Mouse (Mus musculus): ENCODE data around the gene Arhgef7. TPM values are rescaled to one million over a fixed set of nuclear protein-coding genes. Genes with fewer than 3 reads are reported as not detected.

Gene Arhgef7
- 10 to 100 TPM; 42.7 to 53.9 TPM for total RNA-seq (2021)
- long read RNA-seq, experiment 1, full-length matches to known transcripts, result 1 of 8 reads
- long read RNA-seq, experiment 1, partial matches to known transcripts, result 4 of 8 reads
- long read RNA-seq, experiment 1, other reads (novel, unspliced or antisense), result 3 of 8 reads
- long read RNA-seq, experiment 2, partial matches to known transcripts, result 1 of 6 reads
- long read RNA-seq, experiment 2, other reads (novel, unspliced or antisense), result 5 of 6 reads

DNA sequence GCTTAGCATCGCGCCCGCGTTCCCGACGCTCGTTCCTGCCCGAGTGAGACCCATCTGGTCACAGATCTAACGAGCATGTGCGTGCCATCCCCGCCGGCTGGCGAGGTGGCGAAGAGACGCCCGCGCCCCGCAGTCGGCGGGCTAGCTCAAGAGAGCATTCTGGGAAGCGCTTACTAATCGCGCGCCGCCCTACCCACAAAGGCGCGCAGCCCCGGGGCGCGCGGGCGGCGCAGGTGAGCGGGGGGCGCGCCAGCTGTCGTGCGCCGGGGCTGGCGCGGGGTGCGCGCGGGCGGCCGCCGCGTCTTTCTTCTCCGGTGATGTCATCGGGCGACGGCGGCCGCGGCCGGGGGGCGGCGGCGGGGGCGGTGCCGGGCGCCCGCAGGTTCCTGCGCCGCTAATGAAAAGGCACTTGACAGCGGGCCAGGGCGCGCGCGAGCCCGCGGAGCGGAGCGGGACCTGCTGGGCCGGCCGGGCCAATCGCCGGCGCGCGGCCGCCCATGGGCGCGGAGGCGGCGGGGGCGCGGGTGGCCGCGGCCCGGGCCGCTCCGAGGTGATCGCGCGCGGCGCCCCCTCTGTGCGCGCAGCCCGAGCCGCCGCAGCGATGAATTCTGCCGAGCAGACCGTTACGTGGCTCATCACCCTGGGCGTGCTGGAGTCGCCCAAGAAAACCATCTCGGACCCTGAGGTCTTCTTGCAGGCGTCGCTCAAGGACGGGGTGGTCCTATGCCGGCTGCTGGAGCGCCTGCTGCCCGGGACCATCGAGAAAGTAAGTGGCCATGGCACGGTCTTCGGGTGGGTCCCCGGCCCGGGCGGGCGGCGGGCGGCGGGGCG lies at the start of gene Arhgef7:
TSS of gene Arhgef7 (plus strand) at position 71 of the 831 bp plus-strand sequence.
- peak in 1 of 2 experiments; percentile 53 for DNase-seq

DNA sequence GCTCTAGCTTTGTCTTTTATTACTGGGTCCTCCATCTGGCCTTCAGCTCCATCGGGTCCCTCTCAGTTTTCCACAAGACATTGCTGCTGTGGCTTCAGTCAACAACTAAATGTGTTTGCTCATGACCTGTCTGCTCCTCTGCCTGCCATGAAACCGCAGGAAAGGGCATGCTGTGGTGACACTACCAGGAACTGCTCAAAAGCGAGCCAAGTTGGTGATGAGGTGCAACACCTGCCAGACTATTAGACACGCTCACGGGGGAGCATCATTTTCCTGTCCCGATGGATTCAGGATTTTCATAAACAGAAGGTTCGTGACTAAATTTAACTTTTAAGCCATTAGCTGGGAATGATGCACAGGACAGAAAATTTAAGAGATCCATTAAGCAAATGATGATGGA lies 43.0 kb upstream of the Arhgef7 start:
- intact Hi-C loops (cut with DNase I), result no loop called here
- no peak for DNase-seq

More for the DNA sequence above, at the start of gene Arhgef7:
- intact Hi-C loops (cut with DNase I), result no loop called here

DNA sequence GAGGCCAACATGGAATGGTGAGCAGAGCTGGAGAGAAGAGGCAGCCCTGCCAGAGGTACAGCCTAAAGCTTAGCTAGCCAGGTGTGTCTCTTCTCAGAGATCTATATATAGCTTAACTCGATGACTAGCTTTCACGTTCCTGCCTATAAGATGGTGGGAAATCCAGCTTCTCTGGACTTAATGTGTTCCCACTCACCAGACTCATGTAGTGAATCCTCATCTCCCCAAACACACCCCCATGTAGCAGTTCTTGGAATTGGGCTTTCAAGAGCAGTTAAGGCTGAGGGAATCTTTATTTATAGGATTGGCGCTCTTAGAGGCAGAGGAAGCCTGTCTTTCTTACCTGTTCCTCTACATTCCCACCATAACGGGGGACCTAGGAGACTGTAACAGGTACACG lies 40.3 kb upstream of the Arhgef7 start:
- DNase-seq, result no peak
- intact Hi-C loops (cut with DNase I), result no loop called here

DNA sequence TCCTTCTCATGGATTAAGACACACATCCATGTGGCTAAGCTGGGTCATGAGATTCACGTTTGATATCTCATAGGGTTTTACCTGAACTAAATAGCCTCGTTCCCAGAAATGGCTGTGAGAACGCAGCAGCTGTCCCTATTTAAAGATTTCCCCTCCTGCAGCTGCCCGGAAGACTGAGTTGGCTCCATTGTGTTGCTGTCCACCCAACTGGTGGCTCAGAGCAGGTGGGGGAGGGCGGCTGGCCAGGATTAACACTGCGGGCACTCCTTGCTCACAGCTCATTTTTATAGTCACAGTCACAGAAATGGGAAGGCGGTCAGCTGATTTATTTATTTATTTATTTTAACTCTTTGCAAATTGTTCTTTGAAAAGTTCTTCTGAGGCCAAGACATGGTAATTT lies 37.6 kb upstream of the Arhgef7 start:
- intact Hi-C loops (cut with DNase I), result no loop called here
- no peak for DNase-seq

DNA sequence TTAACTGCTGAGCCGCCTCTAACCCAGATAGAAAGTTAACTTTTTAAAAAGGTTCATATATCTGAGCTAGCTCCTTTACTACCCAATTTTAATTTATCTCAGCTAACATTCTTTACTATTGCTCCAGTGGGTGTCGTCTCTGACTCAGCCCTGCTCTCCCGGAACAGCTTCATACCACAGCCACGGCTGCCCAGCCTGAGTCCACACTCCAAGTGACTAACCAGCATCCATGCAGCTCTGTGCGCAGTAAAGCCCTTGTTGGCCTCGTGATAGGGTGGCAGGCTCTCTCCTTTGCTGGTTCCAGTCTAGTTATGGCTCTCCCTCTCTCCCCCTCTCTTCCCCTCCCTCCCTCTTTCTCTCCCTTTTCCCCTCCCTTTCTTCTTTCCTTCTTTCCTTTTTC lies 36.2 kb upstream of the Arhgef7 start:
- intact Hi-C loops (cut with DNase I), result no loop called here
- DNase-seq, result no peak

DNA sequence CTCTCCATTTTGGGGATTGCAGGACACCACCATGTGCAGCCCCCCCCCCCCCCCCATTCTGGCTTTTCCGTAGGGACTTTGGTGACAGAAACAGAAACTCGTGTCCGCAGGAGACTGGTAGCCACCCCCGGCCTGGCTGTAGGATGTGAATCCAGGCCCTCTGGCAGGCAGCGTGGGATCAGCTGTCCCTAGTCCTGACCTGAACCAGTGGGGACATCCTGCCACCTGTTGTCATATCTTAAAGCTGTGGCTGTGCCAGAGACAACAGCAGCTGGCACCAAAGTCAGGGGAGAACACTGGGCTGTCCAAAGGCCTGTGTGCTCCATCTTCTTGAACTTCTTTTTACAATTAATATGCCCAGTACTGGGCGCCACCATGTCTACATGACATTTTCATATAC lies 35.8 kb upstream of the Arhgef7 start:
- DNase-seq, result peak; percentile 47
- intact Hi-C loops (cut with DNase I), result loop anchor here (2.0 kb wide), 1 partner anchor 57 kb away; the partner anchor contains the start of gene Ankrd10

DNA sequence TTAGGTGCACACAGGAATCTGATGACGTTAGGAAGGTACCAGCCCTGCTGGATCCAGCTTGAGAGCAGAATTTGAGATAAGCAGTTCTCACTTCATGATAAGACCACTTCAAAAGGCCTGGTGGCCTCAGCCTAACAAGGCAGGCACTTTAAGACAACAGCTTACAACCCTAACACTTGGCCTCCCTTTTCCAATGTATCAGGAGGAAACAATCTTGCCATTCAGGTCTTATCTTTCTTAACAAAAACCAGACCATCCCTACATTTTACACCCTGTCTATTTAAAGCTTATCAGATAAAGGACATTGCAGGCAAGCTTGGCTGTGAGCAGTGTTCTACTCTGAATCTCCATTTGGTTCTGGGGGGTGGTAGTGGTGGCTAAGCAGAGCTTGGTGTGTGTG lies 35.1 kb upstream of the Arhgef7 start:
- intact Hi-C loops (cut with DNase I), result loop anchor here (2.0 kb wide), 1 partner anchor 58 kb away; the partner anchor contains the start of gene Ankrd10
- no peak for DNase-seq

DNA sequence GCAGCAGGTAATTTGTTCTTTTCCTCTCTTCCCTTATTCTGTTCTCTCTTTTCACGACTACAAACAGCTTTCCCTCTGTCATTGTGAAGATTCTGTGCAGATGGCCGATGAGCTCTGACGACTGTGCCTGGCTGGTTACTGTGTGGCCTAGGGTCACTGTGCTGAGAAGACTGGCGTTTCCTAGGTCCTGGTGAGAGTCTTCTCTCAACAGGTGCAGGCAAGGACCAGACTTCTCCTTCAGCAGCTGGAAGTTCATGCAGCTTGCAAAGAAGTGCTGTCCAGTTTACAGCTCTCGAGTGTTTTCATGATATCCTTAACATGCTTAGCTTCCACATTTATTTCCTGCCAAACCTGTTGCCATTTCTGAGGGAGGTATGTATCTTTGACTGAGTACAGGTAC lies 33.5 kb upstream of the Arhgef7 start:
- DNase-seq, result no peak
- intact Hi-C loops (cut with DNase I), result loop anchor here (2.0 kb wide), 1 partner anchor 59 kb away; the partner anchor contains the start of gene Ankrd10

DNA sequence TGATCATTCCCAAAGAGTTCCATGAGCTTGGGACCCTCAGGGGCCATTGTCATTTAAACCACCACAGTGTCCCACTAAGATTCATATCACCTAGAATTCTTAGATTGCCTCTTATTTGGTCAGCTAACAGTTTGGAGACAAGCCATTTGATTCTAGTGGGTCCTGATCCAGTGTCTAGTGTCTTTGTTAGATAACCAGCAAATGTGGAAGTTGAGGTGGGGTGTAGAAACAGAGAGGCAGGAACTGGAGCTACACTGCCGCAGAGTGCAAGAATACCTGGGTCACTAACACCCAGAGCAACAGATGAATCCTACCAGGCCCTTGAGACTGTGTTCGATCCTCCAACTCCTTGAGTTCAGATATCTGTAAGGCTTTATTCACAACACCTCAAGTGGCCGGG lies 31.3 kb upstream of the Arhgef7 start:
- intact Hi-C loops (cut with DNase I), result no loop called here
- DNase-seq, result no peak

DNA sequence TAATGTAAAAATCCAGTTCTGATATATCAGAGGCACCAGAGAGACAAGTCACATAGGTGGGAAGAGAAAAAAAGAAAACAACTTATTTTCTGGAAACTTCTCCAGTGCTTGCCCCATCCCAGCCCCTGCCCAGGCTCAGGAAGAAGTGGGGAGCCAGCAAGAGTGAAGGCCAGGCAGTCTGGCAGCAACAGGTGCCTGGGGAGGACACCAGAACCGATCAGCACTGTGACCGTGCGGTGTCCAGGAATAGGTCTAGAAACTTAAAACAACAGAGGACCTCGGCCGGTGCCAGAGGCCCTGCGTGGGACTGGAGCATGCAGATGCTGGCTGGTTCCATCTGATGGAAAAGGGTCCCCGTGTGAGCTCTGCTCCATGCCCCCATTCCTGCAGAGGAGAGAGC lies 30.1 kb upstream of the Arhgef7 start:
- intact Hi-C loops (cut with DNase I), result no loop called here
- DNase-seq, result no peak

DNA sequence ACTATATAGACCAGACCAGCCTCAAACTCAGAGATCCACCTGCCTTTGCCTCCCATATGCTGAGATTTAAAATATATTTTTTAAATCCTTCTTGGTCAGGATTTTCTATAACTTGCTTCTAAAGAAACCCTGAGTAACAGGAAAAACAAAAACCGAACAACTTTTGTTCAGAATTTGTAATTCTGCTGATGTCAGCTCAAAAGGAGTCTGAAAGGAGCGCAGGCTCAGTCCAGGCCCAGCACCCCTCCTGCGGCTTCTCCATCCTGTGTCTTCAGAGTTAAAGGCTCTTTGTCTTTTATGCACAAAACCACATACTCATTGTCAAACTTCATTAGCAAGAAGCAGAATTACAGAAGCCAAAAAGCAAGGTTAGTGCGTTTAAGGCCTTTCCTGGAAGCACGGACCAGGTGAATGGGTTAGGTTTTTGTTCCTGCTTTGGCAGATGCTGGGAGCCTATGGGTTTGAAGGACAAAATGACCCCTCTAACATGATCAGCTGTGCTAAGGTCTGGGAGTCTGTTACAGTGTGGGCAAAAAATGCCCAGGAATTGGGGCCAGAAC lies 28.0 kb upstream of the Arhgef7 start:
- DNase-seq, result no peak
- intact Hi-C loops (cut with DNase I), result loop anchor here (2.0 to 5.0 kb wide), 2 partner anchors 82 to 151 kb away; no protein-coding TSS in a partner anchor

DNA sequence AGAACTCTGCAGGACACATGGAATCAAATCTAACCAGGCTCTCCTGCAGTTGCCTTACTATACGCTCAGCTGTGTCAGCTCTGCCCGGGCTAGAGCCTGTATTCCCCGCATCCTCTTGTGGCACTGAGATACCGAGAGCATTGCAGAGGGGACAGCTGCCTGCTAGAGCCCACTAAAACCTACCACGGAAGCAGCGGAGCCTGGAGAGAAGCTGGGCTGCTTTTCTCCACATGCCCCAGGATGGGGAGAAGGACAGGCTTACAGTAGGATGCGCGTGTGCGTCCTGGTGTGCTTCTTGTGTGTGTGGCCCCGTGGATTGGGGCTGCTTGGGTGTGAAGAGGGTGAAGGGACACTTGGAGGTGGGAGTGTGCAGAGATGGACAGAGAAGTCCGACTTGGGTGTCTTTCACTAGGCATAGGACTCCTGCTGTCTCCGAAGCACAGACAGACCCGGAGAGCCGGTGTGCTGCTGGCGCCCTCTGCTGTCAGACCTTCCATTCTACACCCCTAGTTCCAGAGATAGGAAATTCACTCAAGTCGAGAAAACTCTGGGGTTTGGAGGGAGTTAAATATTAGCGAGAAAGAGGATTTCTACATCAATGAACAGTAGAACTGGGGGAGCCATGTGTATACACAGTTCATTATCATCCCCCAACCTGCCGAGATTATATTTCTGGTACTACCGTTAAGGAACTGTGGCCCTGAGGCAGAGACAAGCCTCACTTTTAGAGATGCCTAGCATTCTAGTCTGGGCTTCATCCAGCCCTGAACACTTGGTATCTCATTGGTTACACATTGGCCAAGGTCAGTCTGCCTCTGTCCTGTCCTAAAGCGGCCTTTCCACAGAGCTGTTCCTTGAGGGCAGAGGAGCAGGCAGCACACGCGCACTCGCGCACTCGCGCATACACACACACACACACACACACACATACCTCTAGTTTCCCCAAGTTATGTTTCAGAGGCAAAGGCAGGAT lies 27.2 kb upstream of the Arhgef7 start:
- intact Hi-C loops (cut with DNase I), result loop anchor here (2.0 to 5.0 kb wide), 2 partner anchors 83 to 152 kb away; no protein-coding TSS in a partner anchor
- peak; percentile 64 to 76 for DNase-seq

DNA sequence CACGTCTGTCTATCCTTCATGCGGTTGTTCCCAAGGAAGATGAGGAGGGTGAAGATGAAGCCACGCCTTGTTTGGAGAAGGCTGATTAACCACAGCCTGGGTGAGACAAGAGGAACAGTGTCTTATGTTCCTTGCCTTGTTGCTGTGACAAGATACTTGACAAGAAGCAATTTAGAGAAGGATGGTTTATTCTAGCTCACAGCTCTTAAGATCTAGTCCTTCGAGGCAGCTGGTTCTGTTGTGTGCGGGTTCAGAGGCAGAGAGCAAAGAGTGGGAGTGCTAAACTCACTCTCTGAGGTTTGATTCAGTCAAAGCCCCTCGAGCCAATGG lies 26.5 kb upstream of the Arhgef7 start, which contains the start of gene 1700016D06Rik:
TSS of gene 1700016D06Rik (minus strand) at position 31 of the 330 bp plus-strand sequence.
- no peak for DNase-seq
- intact Hi-C loops (cut with DNase I), result loop anchor here (2.0 to 5.0 kb wide), 2 partner anchors 84 to 152 kb away; no protein-coding TSS in a partner anchor

DNA sequence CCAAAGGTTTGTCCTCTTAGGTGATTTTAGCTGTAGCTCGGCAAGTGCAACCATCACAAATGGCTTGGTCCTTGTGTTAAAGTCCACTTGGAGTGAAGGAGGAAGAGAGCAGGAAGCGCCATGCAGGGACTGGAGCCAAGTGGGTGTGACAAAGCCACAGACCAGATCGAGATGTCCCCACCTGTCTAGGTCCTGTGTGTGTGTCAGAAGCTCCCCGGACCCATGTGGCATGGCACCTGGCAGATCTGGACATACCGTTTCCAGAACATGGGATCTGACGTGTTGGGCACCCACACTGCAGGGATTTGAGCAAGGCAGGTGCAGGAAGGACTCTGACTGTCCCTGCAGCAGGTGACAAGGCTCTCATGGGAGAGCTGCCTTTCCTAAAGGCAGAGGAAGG lies 26.1 kb upstream of the Arhgef7 start:
- DNase-seq, result no peak
- intact Hi-C loops (cut with DNase I), result loop anchor here (2.0 to 5.0 kb wide), 2 partner anchors 84 to 153 kb away; no protein-coding TSS in a partner anchor

DNA sequence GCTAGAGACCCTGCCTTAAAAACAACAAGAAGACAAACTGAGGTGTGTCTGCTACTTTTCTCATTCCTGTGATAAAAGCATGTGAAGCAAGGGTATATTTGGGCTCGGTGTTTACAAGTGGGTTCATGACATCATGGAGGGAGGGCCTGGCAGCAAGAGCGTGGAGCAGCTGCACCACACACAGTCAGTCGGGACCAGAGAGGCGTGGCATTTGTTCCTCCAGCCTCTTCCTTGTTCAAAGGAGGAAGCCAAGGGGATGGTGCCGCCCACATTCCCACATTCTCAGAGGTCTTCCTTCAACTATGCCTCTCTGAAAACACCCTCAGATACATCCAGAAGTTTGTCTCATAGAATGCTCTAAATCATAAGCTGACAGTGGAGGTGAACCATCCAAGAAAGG lies 23.7 kb upstream of the Arhgef7 start:
- intact Hi-C loops (cut with DNase I), result loop anchor here (5.0 kb wide), 1 partner anchor 86 kb away; no protein-coding TSS in a partner anchor
- DNase-seq, result no peak

DNA sequence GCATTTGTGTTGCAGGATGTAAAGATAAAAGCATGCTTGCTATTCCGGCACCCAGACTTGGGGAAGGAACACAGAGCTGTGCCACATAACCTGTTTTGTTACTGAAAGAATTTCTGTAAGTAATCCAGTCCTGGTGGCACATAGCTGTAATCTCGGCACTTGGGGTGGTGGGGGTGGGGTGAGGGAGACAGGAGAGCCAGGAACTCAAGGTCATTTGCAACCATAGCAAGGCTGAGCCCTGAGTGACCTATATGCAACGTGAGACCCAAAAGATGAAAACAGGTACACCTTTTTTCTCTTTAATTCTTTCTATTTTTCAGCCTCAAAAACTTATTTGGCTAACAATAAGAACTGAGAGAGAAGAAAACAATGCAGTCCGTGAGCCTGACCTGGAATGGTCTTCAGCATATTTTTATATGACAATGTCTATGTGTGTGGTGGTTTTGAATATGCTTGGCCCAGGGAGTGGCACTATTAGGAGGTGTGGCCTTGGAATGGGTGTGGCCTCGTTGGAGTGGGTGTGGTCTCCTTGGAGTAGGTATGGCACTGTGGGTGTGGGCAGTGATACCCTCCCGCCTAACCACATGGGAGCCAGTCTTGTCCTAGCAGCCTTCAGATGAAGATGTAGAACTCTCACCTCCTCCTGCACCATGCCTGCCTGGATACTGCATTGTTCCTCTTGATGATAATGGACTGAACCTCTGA lies 22.7 kb upstream of the Arhgef7 start:
- intact Hi-C loops (cut with DNase I), result loop anchor here (5.0 kb wide), 1 partner anchor 88 kb away; no protein-coding TSS in a partner anchor
- DNase-seq, result no peak

DNA sequence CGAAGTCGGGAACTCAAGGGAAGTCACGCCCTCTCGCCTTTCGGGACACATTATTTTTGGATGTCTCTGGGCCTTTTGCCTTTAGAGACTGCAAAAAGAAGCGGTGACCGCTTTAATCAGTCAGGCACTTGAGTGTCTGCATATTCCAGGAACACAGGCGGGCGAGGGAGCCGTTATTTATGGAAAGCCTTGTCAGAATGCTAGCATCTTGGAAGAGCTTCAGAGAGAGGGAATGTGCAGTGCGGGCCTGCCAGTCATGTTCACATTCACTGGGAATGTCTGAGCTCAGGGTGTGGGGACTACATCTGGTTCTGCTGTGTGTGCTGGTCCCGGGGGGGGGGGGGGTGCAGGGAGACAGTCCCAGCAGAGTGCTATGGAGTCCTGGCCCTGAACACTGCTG lies 21.7 kb upstream of the Arhgef7 start:
- intact Hi-C loops (cut with DNase I), result no loop called here
- DNase-seq, result peak in 1 of 2 experiments; percentile 44

DNA sequence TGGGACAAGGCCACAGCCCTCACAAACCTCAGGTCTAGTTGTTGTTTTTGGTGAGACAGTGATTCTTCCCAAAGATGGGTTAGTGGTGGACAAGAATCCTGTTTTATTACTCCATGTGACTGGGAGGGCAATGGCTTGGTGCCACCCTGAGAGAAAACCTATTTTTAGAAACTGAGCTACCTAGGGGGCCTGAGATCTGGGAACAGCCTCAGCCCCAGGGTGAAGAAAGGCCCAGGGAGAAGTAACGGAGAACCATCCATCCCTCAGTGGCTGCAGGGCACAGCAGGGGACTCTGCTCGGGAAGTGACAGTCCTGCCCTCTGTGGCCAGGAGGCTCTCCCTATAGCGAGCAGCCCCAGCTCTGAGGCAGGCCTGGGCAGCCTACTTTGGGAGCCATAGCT lies 19.8 kb upstream of the Arhgef7 start:
- intact Hi-C loops (cut with DNase I), result no loop called here
- DNase-seq, result no peak

DNA sequence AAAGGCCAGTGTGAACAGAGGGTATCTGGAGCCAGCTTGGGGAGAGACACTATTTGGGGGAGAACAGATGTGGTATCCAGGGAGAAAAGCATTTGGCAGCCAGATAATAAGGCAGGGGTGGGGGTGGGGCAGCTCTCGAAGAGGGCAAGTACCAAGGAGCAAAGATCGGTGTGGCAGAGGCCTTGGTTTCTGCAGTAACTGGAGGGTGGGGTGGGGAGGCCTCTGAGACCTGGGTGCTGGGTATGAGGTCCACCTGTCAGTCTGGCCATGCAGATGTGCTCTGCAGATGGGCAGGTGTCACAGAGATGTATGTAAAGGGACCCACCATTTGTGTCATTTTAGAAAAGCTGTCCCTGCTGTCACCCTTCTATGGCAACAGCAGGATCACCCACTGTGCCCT lies 18.7 kb upstream of the Arhgef7 start:
- intact Hi-C loops (cut with DNase I), result no loop called here
- DNase-seq, result no peak

Data from gastrocnemius, postnatal 36 days (tissue).